In genomic region chr2:147515436-147515835, GRCm38 (mm10) we compare ENCODE assay signal across 16 mouse cellular contexts.
DNase-seq lines count a peak whose midpoint lies in the region; ATAC-seq and TF ChIP-seq lines count a peak whose summit lies in the region.
"Had no signal": no experiment of that assay in that cellular context is flagged by ENCODE, and none has a peak within 500 bp of the region (broad histone marks: within the 10 kb centered on the region; RNA-seq: fewer than 3 reads in every experiment).

No protein-coding gene starts in this region.

- H3K9ac ChIP-seq in kidney, embryonic 15.5 days, result no peak overlapping the region
- H3K9ac ChIP-seq: embryonic facial prominence, embryonic 15.5 days; liver, embryonic 15.5 days; midbrain, embryonic 13.5 days; neural tube, embryonic 12.5 days had no signal

- peak; percentile 1 for DNase-seq in cerebellum, adult 9-10 months
- no peak for DNase-seq in cerebellum, adult 8-10 months
- peak; percentile 7 for DNase-seq in kidney, postnatal 10 days
- peak; percentile 5 to 9 for DNase-seq in heart, postnatal 14 days
- DNase-seq in gastrocnemius, adult 2 months, result no peak
- DNase-seq: lung, postnatal 14 days; thymus, postnatal 25 days had no signal

- TF ChIP-seq CTCF in gastrocnemius, adult 2 months (IDR thresholded peaks at IDR 0.05), result no peak

- no peaks in the 10 kb centered on the region for H3K4me1 ChIP-seq in kidney, embryonic 15.5 days
- peaks cover 2% of the 10 kb centered on the region; the same call in 1 of the 2 replicates for H3K4me1 ChIP-seq in brown adipose tissue, adult 24 weeks (ENCODE audit: control insufficient read depth, insufficient read depth, insufficient read length, low read length)
- H3K4me1 ChIP-seq: embryonic facial prominence, embryonic 15.5 days; liver, embryonic 15.5 days; midbrain, embryonic 13.5 days; neural tube, embryonic 12.5 days had no signal

- H3K4me2 ChIP-seq in kidney, embryonic 15.5 days, result no peak overlapping the region
- H3K4me2 ChIP-seq: embryonic facial prominence, embryonic 15.5 days; liver, embryonic 15.5 days; midbrain, embryonic 13.5 days; neural tube, embryonic 12.5 days had no signal

- 68% methylated on average over 3 of the region's 3 CpGs for WGBS in kidney, embryonic 15.5 days

- H3K4me3 ChIP-seq in kidney, embryonic 15.5 days (replicated peaks), result no peak overlapping the region
- H3K4me3 ChIP-seq in brown adipose tissue, adult 24 weeks (ENCODE audit: insufficient read depth, low read depth, low read length), result no peak overlapping the region
- H3K4me3 ChIP-seq in gastrocnemius, adult 2 months, result no peak overlapping the region
- H3K4me3 ChIP-seq: embryonic facial prominence, embryonic 15.5 days; liver, embryonic 15.5 days; midbrain, embryonic 13.5 days; neural tube, embryonic 12.5 days had no signal

- no peak overlapping the region for H3K27ac ChIP-seq in kidney, embryonic 15.5 days
- peak overlapping the region; percentile 96 for H3K27ac ChIP-seq in brown adipose tissue, adult 24 weeks (replicated peaks; ENCODE audit: low read depth, low read length)
- H3K27ac ChIP-seq in gastrocnemius, adult 2 months, result no peak overlapping the region
- H3K27ac ChIP-seq: embryonic facial prominence, embryonic 15.5 days; hindbrain, postnatal 0 days; liver, embryonic 15.5 days; midbrain, embryonic 13.5 days; neural tube, embryonic 12.5 days had no signal

- H3K9me3 ChIP-seq in kidney, embryonic 15.5 days (replicated peaks), result no peaks in the 10 kb centered on the region
- H3K9me3 ChIP-seq: embryonic facial prominence, embryonic 15.5 days; liver, embryonic 15.5 days; midbrain, embryonic 13.5 days; neural tube, embryonic 12.5 days had no signal

- H3K27me3 ChIP-seq in kidney, embryonic 15.5 days, result no peaks in the 10 kb centered on the region
- H3K27me3 ChIP-seq: embryonic facial prominence, embryonic 15.5 days; liver, embryonic 15.5 days; midbrain, embryonic 13.5 days; neural tube, embryonic 12.5 days had no signal

- ATAC-seq in kidney, embryonic 15.5 days (replicated peaks; ENCODE audit: low FRiP score), result no peak
- ATAC-seq: forebrain, embryonic 16.5 days; hindbrain, postnatal 0 days; intestine, postnatal 0 days; midbrain, embryonic 13.5 days had no signal

- intact Hi-C loops in heart, postnatal 14 days (cut with DNase I), result no loop called here
- intact Hi-C loops in gastrocnemius, adult 2 months (cut with DNase I), result no loop called here

- no peaks in the 10 kb centered on the region for H3K36me3 ChIP-seq in kidney, embryonic 15.5 days
- H3K36me3 ChIP-seq: embryonic facial prominence, embryonic 15.5 days; liver, embryonic 15.5 days; midbrain, embryonic 13.5 days; neural tube, embryonic 12.5 days had no signal

Comparison
In these comparisons a context has a peak if more than half of its experiments do, and no peak if none do; other contexts are left out.
1. DNase-seq: peak in cerebellum, adult 9-10 months (single experiment), kidney, postnatal 10 days (single experiment) and heart, postnatal 14 days (2 of 2); none in cerebellum, adult 8-10 months (single experiment) and gastrocnemius, adult 2 months (single experiment).